Comparison of ENCODE assay signal across 15 mouse cellular contexts in the genomic region with DNA sequence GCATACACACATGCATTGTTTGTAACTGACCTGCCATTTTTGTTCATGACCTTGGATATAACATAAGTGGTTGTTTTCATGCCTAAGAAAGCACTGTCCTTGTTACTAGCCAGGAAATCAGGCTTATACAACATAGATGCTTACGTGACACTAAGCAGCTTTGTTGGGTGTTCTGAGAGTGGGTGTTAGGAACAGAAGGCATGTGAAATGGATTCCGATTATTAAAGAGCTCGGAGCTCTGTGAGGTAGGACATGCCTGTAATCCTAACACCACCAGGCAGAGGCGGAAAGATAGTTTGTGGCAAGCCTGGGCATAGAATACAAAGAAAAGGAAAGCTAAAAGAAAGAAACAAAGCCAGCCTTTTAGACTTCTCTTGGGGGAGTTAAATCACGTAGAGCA. TPM values are rescaled to one million over a fixed set of nuclear protein-coding genes. Genes with fewer than 3 reads are reported as not detected.
DNase-seq lines count a peak whose midpoint lies in the region; ATAC-seq lines count a peak whose summit lies in the region.
"Had no signal": no experiment of that assay in that cellular context is flagged by ENCODE, and none has a peak within 500 bp of the region (broad histone marks: within the 10 kb centered on the region; RNA-seq: fewer than 3 reads in every experiment).

No protein-coding gene starts in this region.

- peaks cover 25% of the 10 kb centered on the region for H3K4me1 ChIP-seq in forebrain, embryonic 10.5 days
- peaks cover 10% of the 10 kb centered on the region for H3K4me1 ChIP-seq in forebrain, embryonic 11.5 days (replicated peaks; ENCODE audit: control insufficient read depth, insufficient read depth, low read length)

- peak overlapping the region; percentile 67; the same call in 1 of the 2 replicates for H3K27ac ChIP-seq in forebrain, embryonic 10.5 days
- H3K27ac ChIP-seq in forebrain, embryonic 11.5 days (ENCODE audit: low read depth, low read length) = no peak overlapping the region
- H3K27ac ChIP-seq: liver, embryonic 13.5 days; macrophage had no signal

- no peak for DNase-seq in forebrain, embryonic 10.5 days (ENCODE audit: extremely low spot score, low spot score)
- no peak for DNase-seq in forebrain, embryonic 11.5 days (ENCODE audit: low spot score)
- peak; percentile 29 to 34 for DNase-seq in left cerebral cortex, adult 18-20 months (ENCODE audit: low spot score in 2 of 2)
- DNase-seq in left cerebral cortex, postnatal 4 days = no peak
- peak; percentile 67 for DNase-seq in fat pad, adult 2 months (ENCODE audit: extremely low read depth, low read depth, low spot score)
- DNase-seq in left cerebral cortex, postnatal 36 days (ENCODE audit: low spot score in 2 of 2) = peak; percentile 22 to 27
- no peak for DNase-seq in urinary bladder, postnatal 10 days (ENCODE audit: low spot score)
- DNase-seq in lung, postnatal 10 days = no peak
- DNase-seq: cerebellum, postnatal 14 days; liver, embryonic 13.5 days had no signal

- intact Hi-C loops in left cerebral cortex, postnatal 4 days (cut with DNase I) = no loop called here
- intact Hi-C loops in left cerebral cortex, postnatal 36 days (cut with DNase I) = no loop called here

- H3K4me2 ChIP-seq in forebrain, embryonic 11.5 days (ENCODE audit: low read depth, low read length, severe bottlenecking) = no peak overlapping the region
- H3K4me2 ChIP-seq: heart, embryonic 11.5 days; liver, embryonic 13.5 days had no signal

- H3K27me3 ChIP-seq in forebrain, embryonic 10.5 days (ENCODE audit: poor library complexity, severe bottlenecking) = no peaks in the 10 kb centered on the region
- no peaks in the 10 kb centered on the region for H3K27me3 ChIP-seq in forebrain, embryonic 11.5 days (ENCODE audit: control insufficient read depth, insufficient read depth, low read length)
- H3K27me3 ChIP-seq: liver, embryonic 13.5 days had no signal

- WGBS in forebrain, embryonic 10.5 days = 65% methylated on average over 5 of the region's 5 CpGs
- WGBS in forebrain, embryonic 11.5 days = 43% methylated on average over 5 of the region's 5 CpGs

- H3K4me3 ChIP-seq in forebrain, embryonic 10.5 days = no peak overlapping the region
- H3K4me3 ChIP-seq in forebrain, embryonic 11.5 days (ENCODE audit: low read depth, low read length) = no peak overlapping the region
- H3K4me3 ChIP-seq: liver, embryonic 13.5 days had no signal

- no peak for ATAC-seq in forebrain, embryonic 11.5 days (replicated peaks; ENCODE audit: low FRiP score)
- ATAC-seq: activated CD4-positive, CD25-positive, alpha-beta regulatory T cell, adult 4 months; intestine, embryonic 16.5 days had no signal

- H3K36me3 ChIP-seq in forebrain, embryonic 10.5 days (replicated peaks) = peaks cover 3% of the 10 kb centered on the region; the same call in 1 of the 2 replicates
- no peaks in the 10 kb centered on the region for H3K36me3 ChIP-seq in forebrain, embryonic 11.5 days (ENCODE audit: control insufficient read depth, insufficient read depth, low read length)
- H3K36me3 ChIP-seq: liver, embryonic 13.5 days had no signal

- no peaks in the 10 kb centered on the region for H3K9me3 ChIP-seq in forebrain, embryonic 10.5 days
- no peaks in the 10 kb centered on the region for H3K9me3 ChIP-seq in forebrain, embryonic 11.5 days (ENCODE audit: control insufficient read depth, low read length)
- H3K9me3 ChIP-seq: G1E; liver, embryonic 13.5 days had no signal

- no peak overlapping the region for H3K9ac ChIP-seq in forebrain, embryonic 11.5 days (ENCODE audit: low read length)
- H3K9ac ChIP-seq: liver, embryonic 13.5 days had no signal

RNA-seq across cellular contexts. Expression of a gene that starts 9.0 kb away (rescaled TPM):
- 18.4 and 20.1 TPM in 2 replicates for polyA plus RNA-seq in forebrain, embryonic 10.5 days (2016; fragmentation: Nextera tagmentation; extraction: Ambion mirVana)
- polyA plus RNA-seq in forebrain, embryonic 11.5 days (2014; fragmentation: Nextera tagmentation; extraction: Ambion mirVana) = 27.0 and 29.7 TPM in 2 replicates
- total RNA-seq in left cerebral cortex, adult 18-20 months (2021) = 10 to 100 TPM; 37.3 to 38.4 TPM
- 10 to 100 TPM; 19.0 to 21.3 TPM for total RNA-seq in left cerebral cortex, postnatal 4 days (2021)
- 10 to 100 TPM; 33.4 to 42.4 TPM for total RNA-seq in left cerebral cortex, postnatal 36 days (2021)

RNA-seq across cellular contexts. Expression of a gene that starts 16.1 kb away (rescaled TPM):
- polyA plus RNA-seq in forebrain, embryonic 10.5 days (2016; fragmentation: Nextera tagmentation; extraction: Ambion mirVana) = 0.55 and 0.63 TPM in 2 replicates
- polyA plus RNA-seq in forebrain, embryonic 11.5 days (2014; fragmentation: Nextera tagmentation; extraction: Ambion mirVana) = 0.53 and 1.2 TPM in 2 replicates
- total RNA-seq in left cerebral cortex, adult 18-20 months (2021) = 10 to 100 TPM; 12.8 to 14.9 TPM
- 1 to 10 TPM; 1.7 to 2.0 TPM for total RNA-seq in left cerebral cortex, postnatal 4 days (2021)
- 10 to 100 TPM in 1 of 2 experiments, 1 to 10 TPM in 1; 9.9 to 14.0 TPM for total RNA-seq in left cerebral cortex, postnatal 36 days (2021)
- total RNA-seq: G1E had no signal
- polyA plus RNA-seq: G1E had no signal

Comparison
In these comparisons a context has a peak if more than half of its experiments do, and no peak if none do; other contexts are left out.
1. DNase-seq: peak in left cerebral cortex, adult 18-20 months (2 of 2), fat pad, adult 2 months (single experiment) and left cerebral cortex, postnatal 36 days (2 of 2); none in forebrain, embryonic 10.5 days (single experiment), forebrain, embryonic 11.5 days (single experiment), left cerebral cortex, postnatal 4 days (single experiment), urinary bladder, postnatal 10 days (single experiment) and lung, postnatal 10 days (single experiment).